ENCODE assay signal across 12 mouse cellular contexts in genomic region chr5:101982239-101982638, GRCm38 (mm10).
DNase-seq lines count a peak whose midpoint lies in the region; ATAC-seq lines count a peak whose summit lies in the region.
"Had no signal": no experiment of that assay in that cellular context is flagged by ENCODE, and none has a peak within 500 bp of the region (broad histone marks: within the 10 kb centered on the region; RNA-seq: fewer than 3 reads in every experiment).

No protein-coding gene starts in this region.

- H3K27me3 ChIP-seq in kidney, embryonic 15.5 days = no peaks in the 10 kb centered on the region
- H3K27me3 ChIP-seq in midbrain, embryonic 16.5 days (ENCODE audit: control insufficient read depth, insufficient read depth, low read depth, low read length) = no peaks in the 10 kb centered on the region
- no peaks in the 10 kb centered on the region for H3K27me3 ChIP-seq in midbrain, embryonic 11.5 days (ENCODE audit: control insufficient read depth, insufficient read depth, low read length)
- no peaks in the 10 kb centered on the region for H3K27me3 ChIP-seq in stomach, embryonic 16.5 days (ENCODE audit: control insufficient read depth, insufficient read depth, low read length)

- peak overlapping the region; percentile 64 for H3K27ac ChIP-seq in kidney, embryonic 15.5 days
- H3K27ac ChIP-seq in midbrain, embryonic 16.5 days (ENCODE audit: low read length) = 0 out of 2 replicates have a peak overlapping the region, but pooled peaks have one; percentile 20
- H3K27ac ChIP-seq in midbrain, embryonic 11.5 days (ENCODE audit: low read depth, low read length) = no peak overlapping the region
- 0 out of 2 replicates have a peak overlapping the region, but pooled peaks have one; percentile 4 for H3K27ac ChIP-seq in stomach, embryonic 16.5 days (ENCODE audit: low read length)
- H3K27ac ChIP-seq: hindbrain, embryonic 14.5 days had no signal

- 83% methylated on average over 5 of the region's 5 CpGs for WGBS in kidney, embryonic 15.5 days
- WGBS in midbrain, embryonic 16.5 days = 45% methylated on average over 5 of the region's 5 CpGs
- WGBS in midbrain, embryonic 11.5 days = 83% methylated on average over 5 of the region's 5 CpGs
- 81% methylated on average over 5 of the region's 5 CpGs for WGBS in stomach, embryonic 16.5 days

- no peaks in the 10 kb centered on the region for H3K4me1 ChIP-seq in kidney, embryonic 15.5 days
- 0 out of 2 replicates have a peak, but pooled peaks cover 3% of the 10 kb centered on the region for H3K4me1 ChIP-seq in midbrain, embryonic 16.5 days (ENCODE audit: control insufficient read depth, insufficient read depth, low read length)
- H3K4me1 ChIP-seq in midbrain, embryonic 11.5 days (ENCODE audit: control insufficient read depth, insufficient read depth, low read length) = 0 out of 2 replicates have a peak, but pooled peaks cover 3% of the 10 kb centered on the region
- H3K4me1 ChIP-seq in stomach, embryonic 16.5 days (ENCODE audit: control insufficient read depth, insufficient read depth, low read length) = peaks cover 7% of the 10 kb centered on the region; the same call in 1 of the 2 replicates

- ATAC-seq in kidney, embryonic 15.5 days (replicated peaks; ENCODE audit: low FRiP score) = no peak
- no peak for ATAC-seq in midbrain, embryonic 16.5 days
- no peak for ATAC-seq in midbrain, embryonic 11.5 days (ENCODE audit: low FRiP score)
- no peak for ATAC-seq in stomach, embryonic 16.5 days (ENCODE audit: insufficient read depth, low FRiP score)

- peaks cover 38% of the 10 kb centered on the region for H3K36me3 ChIP-seq in kidney, embryonic 15.5 days
- peaks cover 6% of the 10 kb centered on the region; the same call in 1 of the 2 replicates for H3K36me3 ChIP-seq in midbrain, embryonic 16.5 days (ENCODE audit: control insufficient read depth, insufficient read depth, low read length)
- H3K36me3 ChIP-seq in midbrain, embryonic 11.5 days (ENCODE audit: control insufficient read depth, insufficient read depth, low read length) = no peaks in the 10 kb centered on the region; the same call in 1 of the 2 replicates
- H3K36me3 ChIP-seq in stomach, embryonic 16.5 days (ENCODE audit: control insufficient read depth, insufficient read depth, low read length) = peaks cover 6% of the 10 kb centered on the region; the same call in 1 of the 2 replicates

- no peak overlapping the region for H3K4me2 ChIP-seq in kidney, embryonic 15.5 days
- H3K4me2 ChIP-seq in midbrain, embryonic 16.5 days (ENCODE audit: low read length) = no peak overlapping the region
- no peak overlapping the region for H3K4me2 ChIP-seq in midbrain, embryonic 11.5 days
- H3K4me2 ChIP-seq in stomach, embryonic 16.5 days (ENCODE audit: low read depth, low read length) = no peak overlapping the region
- H3K4me2 ChIP-seq: hindbrain, embryonic 14.5 days had no signal

- H3K4me3 ChIP-seq in kidney, embryonic 15.5 days (replicated peaks) = no peak overlapping the region
- no peak overlapping the region for H3K4me3 ChIP-seq in midbrain, embryonic 16.5 days (ENCODE audit: low read depth, low read length)
- no peak overlapping the region for H3K4me3 ChIP-seq in midbrain, embryonic 11.5 days (ENCODE audit: low read depth, low read length)
- no peak overlapping the region for H3K4me3 ChIP-seq in stomach, embryonic 16.5 days (replicated peaks; ENCODE audit: low read length)
- H3K4me3 ChIP-seq: erythroblast, embryonic 14.5 days had no signal

- peak; percentile 93 for DNase-seq in heart, adult 11 months
- DNase-seq in heart, postnatal 36 days = no peak
- DNase-seq in kidney, postnatal 4 days = no peak
- no peak for DNase-seq in midbrain, embryonic 11.5 days (ENCODE audit: low spot score, missing footprints)
- no peak for DNase-seq in cerebellum, postnatal 14 days
- DNase-seq: cerebellum, adult 11-12 months; right cerebral cortex, postnatal 25 days had no signal

- H3K9ac ChIP-seq in kidney, embryonic 15.5 days = no peak overlapping the region
- no peak overlapping the region for H3K9ac ChIP-seq in midbrain, embryonic 16.5 days (ENCODE audit: low read depth, low read length)
- H3K9ac ChIP-seq in midbrain, embryonic 11.5 days (ENCODE audit: low read length) = no peak overlapping the region
- no peak overlapping the region for H3K9ac ChIP-seq in stomach, embryonic 16.5 days (ENCODE audit: low read length)
- H3K9ac ChIP-seq: hindbrain, embryonic 14.5 days had no signal

- intact Hi-C loops in heart, postnatal 36 days (cut with DNase I) = no loop called here

- H3K9me3 ChIP-seq in kidney, embryonic 15.5 days (replicated peaks) = no peaks in the 10 kb centered on the region
- H3K9me3 ChIP-seq in midbrain, embryonic 16.5 days (replicated peaks; ENCODE audit: control insufficient read depth, low read length, poor library complexity, severe bottlenecking) = no peaks in the 10 kb centered on the region
- H3K9me3 ChIP-seq in midbrain, embryonic 11.5 days (ENCODE audit: control insufficient read depth, low read length) = no peaks in the 10 kb centered on the region
- no peaks in the 10 kb centered on the region for H3K9me3 ChIP-seq in stomach, embryonic 16.5 days (replicated peaks; ENCODE audit: control insufficient read depth, low read length)
